Mouse (Mus musculus) layer of hippocampus, adult 2 months (tissue): ENCODE results near the gene Hmgn1. TPM values are rescaled to one million over a fixed set of nuclear protein-coding genes. Genes with fewer than 3 reads are reported as not detected.

ENCODE experiments used
- DNase-seq, 2 experiments: peaks; one replicate each; pipeline ENCODE4 v3.0.0; 2022; ENCODE audit warnings: low spot score in 2 of 2
- H3K27ac ChIP-seq: fragments of 200-600 bp; 2 replicates; pipeline ENCODE4 v1.8.1; 2022
- H3K4me3 ChIP-seq: fragments of 200-600 bp; 2 replicates; pipeline ENCODE4 v1.8.1; 2022; ENCODE audit warnings: mild to moderate bottlenecking
- CTCF ChIP-seq: fragments of 200-600 bp; conservative IDR thresholded peaks from 2 replicates; pipeline ENCODE4 v1.8.1; 2022; ENCODE audit warnings: antibody characterized with exemption, mild to moderate bottlenecking, moderate library complexity
- total RNA-seq, 2 experiments: library from RNA; stranded (reverse); gene quantifications; 2 replicates each; pipeline ENCODE4 v1.2.3; 2021

Hmgn1 gene
- total RNA-seq, 2 experiments from 2014 or later: 68.5 to 73.7 TPM

GRCm38 (mm10) chr16:96081742-96082241 is 45.7 kb downstream of the Hmgn1 start:
- H3K4me3 ChIP-seq: peak overlapping the region; percentile 73
- DNase-seq: no peak
- no peak for TF ChIP-seq CTCF
- H3K27ac ChIP-seq: peak overlapping the region; percentile 99

- TF ChIP-seq CTCF: no peak
- Histone ChIP-seq H3K27ac (peak overlapping the region; percentile 99), H3K4me3 (peak overlapping the region; percentile 73)
- DNase-seq: peak; percentile 89 to 90
These were observed 46.2 kb downstream of the Hmgn1 start for GRCm38 (mm10) chr16:96081331-96081730.

GRCm38 (mm10) chr16:96080524-96080923 is 47.0 kb downstream of the Hmgn1 start:
- Histone ChIP-seq H3K27ac (no peak overlapping the region), H3K4me3 (peak overlapping the region; percentile 73)
- no peak for TF ChIP-seq CTCF
- no peak for DNase-seq

Other genes starting within 250 kb of the Hmgn1 start
- 10 to 100 TPM; 13.7 to 15.6 TPM for gene Psmg1, start 136.8 kb downstream of the Hmgn1 start, total RNA-seq
- gene Brwd1, start 45.2 kb downstream of the Hmgn1 start, total RNA-seq: 100 to 1,000 TPM; 141 to 150 TPM
- 10 to 100 TPM; 66.8 to 69.8 TPM for gene Wrb, start 17.7 kb upstream of the Hmgn1 start, total RNA-seq
- gene Lca5l, start 64.5 kb upstream of the Hmgn1 start, total RNA-seq: 1 to 10 TPM; 2.4 to 2.7 TPM
- gene Sh3bgr, start 72.7 kb upstream of the Hmgn1 start, total RNA-seq: 1 to 10 TPM; 2.1 to 3.3 TPM
- 10 to 100 TPM; 54.5 to 57.4 TPM for gene B3galt5, start 108.1 kb upstream of the Hmgn1 start, total RNA-seq